Mouse (Mus musculus) forebrain, embryonic 13.5 days (tissue): ENCODE data around the gene Mtf1. TPM values are rescaled to one million over a fixed set of nuclear protein-coding genes. Genes with fewer than 3 reads are reported as not detected.

ENCODE experiments used
- ATAC-seq: fragments of 200-750 bp; cut with Nextera tagmentation; 2 replicates; pipeline ENCODE4 v1.8.0; 2017
- H3K27ac ChIP-seq: fragments of 300-500 bp; sonication (generic); 2 replicates; pipeline ENCODE4 v1.5.1; 2015; ENCODE audit warnings: inconsistent platforms, mild to moderate bottlenecking, moderate library complexity
- H3K27me3 ChIP-seq: fragments of 300-500 bp; sonication (generic); 2 replicates; pipeline ENCODE4 v1.6.1; 2015; ENCODE audit warnings: mild to moderate bottlenecking, inconsistent platforms
- H3K36me3 ChIP-seq: fragments of 300-500 bp; sonication (generic); 2 replicates; pipeline ENCODE4 v1.6.1; 2015; ENCODE audit warnings: mild to moderate bottlenecking, inconsistent platforms; ENCODE audit not compliant: poor library complexity, severe bottlenecking
- H3K4me1 ChIP-seq: fragments of 300-500 bp; sonication (generic); 2 replicates; pipeline ENCODE4 v1.6.1; 2015; ENCODE audit warnings: inconsistent platforms
- H3K4me2 ChIP-seq: fragments of 300-500 bp; sonication (generic); 2 replicates; pipeline ENCODE4 v1.6.1; 2015; ENCODE audit warnings: inconsistent platforms, mild to moderate bottlenecking, moderate library complexity
- H3K4me3 ChIP-seq: fragments of 300-500 bp; sonication (generic); 2 replicates; pipeline ENCODE4 v1.5.1; 2015; ENCODE audit warnings: mild to moderate bottlenecking, inconsistent platforms
- H3K9ac ChIP-seq: fragments of 300-500 bp; sonication (generic); 2 replicates; pipeline ENCODE4 v1.6.1; 2015; ENCODE audit warnings: mild to moderate bottlenecking, inconsistent platforms
- H3K9me3 ChIP-seq: fragments of 300-500 bp; sonication (generic); replicated peaks from 2 replicates; pipeline ENCODE4 v1.6.1; 2016; ENCODE audit warnings: inconsistent platforms
- WGBS: fragments of 180-500 bp; shearing (Covaris S2); methylation state at CpG from one replicate; pipeline ENCODE4 v1.1.7; 2015; 5-methylcytosine and 5-hydroxymethylcytosine counted together
- polyA plus RNA-seq: library from polyadenylated mRNA; unstranded; fragments of >200 nt; fragmentation: Nextera tagmentation; extraction: Ambion mirVana; gene quantifications from 2 replicates; pipeline ENCODE4 v1.2.1, GENCODE M21; 2015

Gene Mtf1
- polyA plus RNA-seq, 1 experiment from 2014 or later = 15.8 TPM

- H3K27me3 ChIP-seq = no peaks in the 10 kb centered on the region
- H3K36me3 ChIP-seq = peaks cover 77% of the 10 kb centered on the region
- no peak overlapping the region for H3K4me3 ChIP-seq
- H3K27ac ChIP-seq = no peak overlapping the region
- 100% methylated on average over 1 of the region's 1 CpGs for WGBS
- H3K9me3 ChIP-seq = no peaks in the 10 kb centered on the region; the same call in 1 of the 2 replicates
- H3K9ac ChIP-seq = no peak overlapping the region
- ATAC-seq = no peak
- no peaks in the 10 kb centered on the region for H3K4me1 ChIP-seq
- no peak overlapping the region for H3K4me2 ChIP-seq
Measured at GRCm38 (mm10) chr4:124840998-124841397, 39.1 kb downstream of the Mtf1 start.

GRCm38 (mm10) chr4:124843493-124843892 is 41.6 kb downstream of the Mtf1 start:
- Histone ChIP-seq H3K27ac (no peak overlapping the region), H3K27me3 (no peaks in the 10 kb centered on the region), H3K9ac (no peak overlapping the region), H3K4me3 (no peak overlapping the region), H3K36me3 (peaks cover 72% of the 10 kb centered on the region), H3K4me1 (peaks cover 8% of the 10 kb centered on the region), H3K9me3 (no peaks in the 10 kb centered on the region; the same call in 1 of the 2 replicates), H3K4me2 (no peak overlapping the region)
- no peak for ATAC-seq
- WGBS = 57% methylated on average over 11 of the region's 11 CpGs

- Histone ChIP-seq H3K4me1 (peaks cover 29% of the 10 kb centered on the region), H3K9ac (no peak overlapping the region), H3K27ac (no peak overlapping the region), H3K27me3 (no peaks in the 10 kb centered on the region), H3K9me3 (no peaks in the 10 kb centered on the region), H3K36me3 (peaks cover 39% of the 10 kb centered on the region), H3K4me3 (no peak overlapping the region), H3K4me2 (no peak overlapping the region)
- no peak for ATAC-seq
- 9% methylated on average over 8 of the region's 8 CpGs for WGBS
Measured at GRCm38 (mm10) chr4:124847573-124847972, 45.7 kb downstream of the Mtf1 start.

GRCm38 (mm10) chr4:124849631-124850260 is 47.8 kb downstream of the Mtf1 start:
- WGBS = under 1% methylated on average over 23 of the region's 24 CpGs
- Histone ChIP-seq H3K27me3 (no peaks in the 10 kb centered on the region), H3K9ac (peak overlapping the region; percentile 93), H3K4me1 (peaks cover 35% of the 10 kb centered on the region), H3K4me3 (peak overlapping the region; percentile 100), H3K36me3 (peaks cover 40% of the 10 kb centered on the region), H3K27ac (peak overlapping the region; percentile 94), H3K9me3 (no peaks in the 10 kb centered on the region), H3K4me2 (peak overlapping the region; percentile 94)
- ATAC-seq = peak; percentile 53

- peak; percentile 95 for ATAC-seq
- WGBS = under 1% methylated on average over 49 of the region's 90 CpGs
Measured at GRCm38 (mm10) chr4:124850261-124850913, 48.5 kb downstream of the Mtf1 start, which contains the start of gene Yrdc. Gene Yrdc, plus strand, starts transcription at chr4:124850679.

GRCm38 (mm10) chr4:124850933-124851658 is 49.2 kb downstream of the Mtf1 start, which contains the start of gene 1110065P20Rik:
Gene 1110065P20Rik, minus strand, starts transcription at chr4:124851196.
- peaks cover 37% of the 10 kb centered on the region for H3K36me3 ChIP-seq
- no peaks in the 10 kb centered on the region for H3K27me3 ChIP-seq
- peak within 1 kb of the TSS; percentile 100 for H3K4me3 ChIP-seq
- peak within 1 kb of the TSS; percentile 94 for H3K4me2 ChIP-seq
- peaks cover 35% of the 10 kb centered on the region for H3K4me1 ChIP-seq
- 1% methylated on average over 71 of the region's 75 CpGs for WGBS
- ATAC-seq = peak; percentile 49
- no peaks in the 10 kb centered on the region for H3K9me3 ChIP-seq
- peak within 1 kb of the TSS; percentile 93 for H3K9ac ChIP-seq
- peak within 1 kb of the TSS; percentile 94 for H3K27ac ChIP-seq

More at GRCm38 (mm10) chr4:124850261-124850913, 48.5 kb downstream of the Mtf1 start, which contains the start of gene Yrdc:
- no peaks in the 10 kb centered on the region for H3K9me3 ChIP-seq
- peak within 1 kb of the TSS; percentile 100 for H3K4me3 ChIP-seq
- H3K27ac ChIP-seq = peak within 1 kb of the TSS; percentile 94
- H3K27me3 ChIP-seq = no peaks in the 10 kb centered on the region
- H3K9ac ChIP-seq = peak within 1 kb of the TSS; percentile 93
- peaks cover 37% of the 10 kb centered on the region for H3K36me3 ChIP-seq
- peaks cover 35% of the 10 kb centered on the region for H3K4me1 ChIP-seq
- peak within 1 kb of the TSS; percentile 94 for H3K4me2 ChIP-seq

GRCm38 (mm10) chr4:124856294-124856693 is 54.4 kb downstream of the Mtf1 start:
- WGBS = 93% methylated on average over 8 of the region's 8 CpGs
- no peak overlapping the region for H3K4me2 ChIP-seq
- H3K9me3 ChIP-seq = no peaks in the 10 kb centered on the region
- H3K27ac ChIP-seq = no peak overlapping the region
- H3K9ac ChIP-seq = no peak overlapping the region
- H3K36me3 ChIP-seq = peaks cover 69% of the 10 kb centered on the region
- H3K4me3 ChIP-seq = no peak overlapping the region
- peaks cover 32% of the 10 kb centered on the region for H3K4me1 ChIP-seq
- H3K27me3 ChIP-seq = no peaks in the 10 kb centered on the region
- ATAC-seq = no peak

GRCm38 (mm10) chr4:124858370-124858769 is 56.5 kb downstream of the Mtf1 start:
- no peaks in the 10 kb centered on the region for H3K9me3 ChIP-seq
- no peak overlapping the region for H3K4me3 ChIP-seq
- WGBS = 85% methylated on average over 5 of the region's 5 CpGs
- ATAC-seq = no peak
- H3K4me1 ChIP-seq = peaks cover 24% of the 10 kb centered on the region
- H3K27ac ChIP-seq = no peak overlapping the region
- H3K4me2 ChIP-seq = no peak overlapping the region
- H3K9ac ChIP-seq = no peak overlapping the region
- H3K36me3 ChIP-seq = peaks cover 65% of the 10 kb centered on the region
- H3K27me3 ChIP-seq = no peaks in the 10 kb centered on the region

- peak overlapping the region; percentile 72 for H3K4me2 ChIP-seq
- H3K36me3 ChIP-seq = peaks cover 47% of the 10 kb centered on the region
- no peak overlapping the region for H3K27ac ChIP-seq
- H3K4me1 ChIP-seq = peaks cover 24% of the 10 kb centered on the region
- no peaks in the 10 kb centered on the region for H3K9me3 ChIP-seq
- peak overlapping the region; percentile 76 for H3K4me3 ChIP-seq
- WGBS = 19% methylated on average over 7 of the region's 7 CpGs
- H3K27me3 ChIP-seq = no peaks in the 10 kb centered on the region
- ATAC-seq = no peak
- H3K9ac ChIP-seq = 0 out of 2 replicates have a peak overlapping the region, but pooled peaks have one; percentile 90
Measured at GRCm38 (mm10) chr4:124860446-124860845, 58.5 kb downstream of the Mtf1 start.

GRCm38 (mm10) chr4:124861283-124862188 is 59.6 kb downstream of the Mtf1 start, which contains the start of gene Maneal:
Gene Maneal, minus strand, starts transcription at chr4:124862171.
- Histone ChIP-seq H3K4me1 (peaks cover 24% of the 10 kb centered on the region), H3K9ac (peak within 1 kb of the TSS; percentile 90), H3K4me2 (peak within 1 kb of the TSS; percentile 72), H3K27ac (peak within 1 kb of the TSS; percentile 48), H3K4me3 (peak within 1 kb of the TSS; percentile 76), H3K27me3 (no peaks in the 10 kb centered on the region), H3K9me3 (no peaks in the 10 kb centered on the region), H3K36me3 (peaks cover 36% of the 10 kb centered on the region)
- ATAC-seq = peak; percentile 30
- WGBS = 3% methylated on average over 41 of the region's 77 CpGs

GRCm38 (mm10) chr4:124872719-124873118 is 70.8 kb downstream of the Mtf1 start:
- Histone ChIP-seq H3K4me2 (no peak overlapping the region), H3K9me3 (0 out of 2 replicates have a peak, but pooled peaks cover 3% of the 10 kb centered on the region), H3K36me3 (no peaks in the 10 kb centered on the region), H3K4me3 (no peak overlapping the region), H3K27me3 (no peaks in the 10 kb centered on the region), H3K27ac (no peak overlapping the region), H3K9ac (no peak overlapping the region), H3K4me1 (no peaks in the 10 kb centered on the region)
- no peak for ATAC-seq
- WGBS = 90% methylated on average over 1 of the region's 1 CpGs
